Mouse (Mus musculus) T-helper 17 cell (primary cell): Measurements from ENCODE around the gene Tmem131.
"Not testable (repeated sequence)": the region's sequence is repeated elsewhere in the genome, so short reads cannot be mapped to it uniquely, and the experiment has no call there.

Source experiments
- in situ Hi-C, 2 experiments: fragments of 300-600 bp; cut with MboI, MseI; formaldehyde crosslinking; loops; 1 replicate in 1 of 2; 2 replicates in 1 of 2; pipeline ENCODE4 v1.15.1; 2025; ENCODE audit warnings: high pct_unique_total_duplicates in 2 of 2

Tmem131 gene

DNA sequence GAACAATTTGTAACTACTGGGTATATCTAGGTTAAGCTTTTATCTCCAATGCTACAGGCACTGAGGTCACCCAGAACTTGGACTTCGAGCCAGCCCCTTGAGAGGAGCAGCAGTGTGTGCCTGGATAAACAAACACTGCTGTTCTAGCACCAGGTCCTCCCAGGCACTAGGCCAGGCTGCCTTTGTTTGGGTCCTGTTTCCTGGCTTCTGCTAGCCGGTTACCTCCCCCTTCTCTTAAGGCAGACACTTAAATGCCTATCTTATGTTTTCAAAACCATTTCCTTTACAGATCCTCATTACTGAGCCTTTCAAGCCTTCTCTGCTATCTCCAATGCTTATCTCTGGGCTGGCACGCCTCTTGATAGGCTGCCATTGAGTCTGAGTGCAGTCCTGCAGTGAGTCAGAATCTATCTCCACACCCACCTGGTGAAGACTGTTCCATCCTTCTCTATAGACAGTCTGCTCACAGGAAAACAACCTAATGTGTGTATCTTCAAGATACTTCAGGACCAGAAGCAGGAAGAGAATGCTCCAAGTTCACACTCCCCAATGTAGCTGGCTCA, 23.2 kb downstream of the Tmem131 start:
- in situ Hi-C loops: loop anchor here in 1 of 2 experiments (25.0 kb wide), 1 partner anchor 942 kb away; the partner anchor contains the start of genes Lipt1 and Tsga10

DNA sequence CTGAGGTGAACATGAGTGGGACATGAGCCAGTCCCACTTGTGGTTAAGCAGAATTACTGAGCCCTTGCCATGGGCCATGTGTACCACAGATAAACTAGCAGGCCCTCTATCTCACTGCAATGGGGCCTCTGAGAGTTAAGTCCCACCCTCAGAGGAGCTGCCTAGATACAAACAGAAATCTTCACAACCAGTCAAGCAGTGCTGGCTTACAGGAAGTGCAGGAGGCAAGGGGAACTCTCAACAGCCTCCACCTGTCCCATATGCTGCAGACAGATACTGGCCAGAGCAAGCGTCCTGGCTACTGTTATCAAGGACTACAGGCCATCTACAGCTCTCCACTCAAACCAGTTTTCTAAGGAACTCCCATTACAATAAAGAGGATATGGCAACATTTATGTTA, 23.7 kb downstream of the Tmem131 start:
- in situ Hi-C loops: loop anchor here (10.0 to 25.0 kb wide), 2 partner anchors 85 to 943 kb away; partner anchors contain the start of genes Lipt1 (in 1 of the 2) and Tsga10 (in 1 of the 2)

DNA sequence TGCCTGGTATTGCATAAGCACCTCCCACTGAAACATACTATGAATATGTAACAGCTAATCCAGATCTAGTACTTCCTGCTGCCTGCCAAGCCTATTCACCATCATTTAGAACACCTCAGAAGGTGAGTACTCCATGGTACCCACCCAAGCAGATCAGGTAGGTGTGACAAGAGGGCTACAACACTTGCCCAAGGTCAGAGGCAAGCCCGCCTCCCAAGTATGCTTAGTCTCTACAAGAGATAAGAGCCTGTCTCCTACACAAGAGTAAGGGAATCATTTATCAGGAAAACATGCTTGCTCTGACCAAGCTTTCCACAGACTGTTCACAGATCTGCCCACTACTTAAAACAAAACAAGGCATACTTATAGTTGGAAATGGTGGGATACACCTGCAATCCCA, 26.0 kb downstream of the Tmem131 start:
- in situ Hi-C loops: loop anchor here (10.0 to 25.0 kb wide), 2 partner anchors 87 to 945 kb away; partner anchors contain the start of genes Lipt1 (in 1 of the 2) and Tsga10 (in 1 of the 2)

DNA sequence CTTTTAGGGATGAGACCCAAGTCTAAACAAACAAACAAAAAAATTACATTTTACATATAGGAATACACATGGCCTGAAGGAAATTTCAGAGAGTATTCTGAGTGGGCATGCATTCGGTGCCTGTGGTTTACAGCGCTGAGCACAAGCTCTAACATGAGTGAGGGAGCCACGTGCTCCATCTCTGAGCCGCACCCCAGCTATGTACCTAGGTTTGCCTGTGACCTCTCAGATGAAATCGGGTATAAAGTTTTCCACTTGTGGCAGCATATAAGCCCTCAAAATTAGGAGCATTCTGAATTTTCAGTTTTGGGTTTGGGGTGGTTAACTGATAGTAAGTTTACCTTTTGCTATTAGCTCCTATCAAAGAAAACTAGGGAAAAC, 28.3 kb downstream of the Tmem131 start:
- in situ Hi-C loops: loop anchor here (10.0 to 25.0 kb wide), 2 partner anchors 90 to 947 kb away; partner anchors contain the start of genes Lipt1 (in 1 of the 2) and Tsga10 (in 1 of the 2)

DNA sequence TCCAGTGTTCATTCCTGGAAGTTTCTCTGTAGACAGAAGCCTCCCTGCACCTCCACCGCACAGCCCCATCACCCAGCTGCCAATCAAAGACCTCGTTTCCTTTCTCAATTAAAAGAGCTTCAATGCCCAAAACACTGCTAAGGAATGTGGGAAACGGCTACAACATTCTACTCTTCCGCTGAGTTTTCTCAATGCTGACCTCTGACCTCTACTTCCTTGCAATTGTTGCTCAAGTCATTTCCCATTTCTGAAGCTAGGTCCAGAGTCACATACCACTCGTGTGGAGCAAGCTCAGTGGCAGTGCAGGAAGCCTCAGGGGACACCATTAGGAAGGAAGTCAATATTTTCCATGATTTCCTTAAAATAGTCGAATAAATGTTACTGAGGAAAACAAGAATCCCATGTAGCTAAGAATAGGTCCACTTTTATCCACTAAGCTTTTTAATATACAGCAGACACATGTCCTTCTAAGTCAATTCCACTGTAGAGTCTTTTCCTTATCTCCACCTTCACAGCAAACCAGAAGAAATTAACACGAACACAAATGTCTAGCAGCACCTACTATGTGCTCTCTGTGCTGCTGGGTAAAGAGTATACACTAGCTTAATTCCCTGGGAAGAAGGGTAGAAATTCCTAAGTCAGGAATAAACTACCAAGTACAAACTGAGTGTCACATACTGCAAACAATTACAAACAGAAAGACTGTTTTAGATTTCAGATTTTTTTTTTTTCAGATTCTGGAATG, 28.8 kb downstream of the Tmem131 start:
- in situ Hi-C loops: loop anchor here (10.0 to 25.0 kb wide), 2 partner anchors 90 to 948 kb away; partner anchors contain the start of genes Lipt1 (in 1 of the 2) and Tsga10 (in 1 of the 2)

DNA sequence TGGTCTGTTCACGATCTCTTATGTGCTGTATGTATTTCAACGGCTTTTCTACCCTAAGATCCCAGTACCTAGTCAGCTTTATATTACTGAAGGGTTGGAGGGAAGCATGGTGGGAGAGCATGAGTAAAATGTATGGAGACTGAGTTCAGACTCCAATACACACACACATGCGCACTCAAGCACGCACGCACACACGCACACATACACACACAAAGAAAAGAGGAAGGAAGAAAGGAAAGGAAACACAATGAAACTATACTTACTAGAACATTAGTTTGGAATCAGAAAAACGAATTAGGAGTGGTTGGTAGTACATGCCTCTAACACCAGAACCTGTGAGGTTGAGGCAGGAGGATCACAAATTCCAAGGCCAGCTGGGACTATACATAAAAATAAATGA, 29.7 kb downstream of the Tmem131 start:
- in situ Hi-C loops: loop anchor here (10.0 to 25.0 kb wide), 2 partner anchors 91 to 948 kb away; partner anchors contain the start of genes Lipt1 (in 1 of the 2) and Tsga10 (in 1 of the 2)

DNA sequence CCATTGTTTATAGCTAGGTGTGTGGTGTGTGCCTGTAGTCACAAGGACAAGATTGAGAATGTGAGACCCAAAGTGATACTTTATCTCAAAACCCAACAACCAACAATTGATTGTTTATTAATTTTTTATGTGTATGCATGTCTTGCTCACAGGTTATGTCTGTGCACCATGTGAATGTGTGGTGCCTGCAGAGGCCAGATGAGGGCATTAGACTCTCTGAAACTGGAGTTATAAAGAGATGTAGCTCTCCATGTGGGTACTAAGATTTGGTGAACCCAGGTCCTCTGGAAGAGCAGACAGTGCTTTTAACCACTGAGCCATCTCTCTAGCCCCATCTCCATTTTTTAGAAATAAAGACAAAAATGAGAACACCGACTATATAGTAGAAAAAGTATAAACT, 31.2 kb downstream of the Tmem131 start:
- in situ Hi-C loops: loop anchor here (10.0 to 25.0 kb wide), 2 partner anchors 93 to 950 kb away; partner anchors contain the start of genes Lipt1 (in 1 of the 2) and Tsga10 (in 1 of the 2)

DNA sequence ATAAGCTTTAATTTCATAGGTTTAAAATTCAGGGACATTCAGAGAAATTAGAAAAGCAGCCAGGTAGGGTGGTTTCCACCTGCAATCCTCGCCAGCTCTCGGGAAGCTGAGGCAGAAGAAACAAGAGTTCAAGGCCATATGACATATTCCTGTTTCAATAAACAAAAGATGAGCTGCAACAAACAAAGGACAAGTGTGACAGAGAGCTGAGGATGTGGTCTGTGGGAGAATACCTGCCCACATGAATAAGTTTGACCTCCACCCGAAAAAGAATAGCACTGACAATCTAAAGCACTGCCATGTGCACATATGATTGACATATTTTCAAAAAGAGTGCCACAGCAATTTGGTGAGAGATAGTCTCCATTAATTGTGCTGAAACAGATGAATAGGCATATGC, 31.9 kb downstream of the Tmem131 start:
- in situ Hi-C loops: loop anchor here (10.0 to 25.0 kb wide), 2 partner anchors 93 to 951 kb away; partner anchors contain the start of genes Lipt1 (in 1 of the 2) and Tsga10 (in 1 of the 2)

DNA sequence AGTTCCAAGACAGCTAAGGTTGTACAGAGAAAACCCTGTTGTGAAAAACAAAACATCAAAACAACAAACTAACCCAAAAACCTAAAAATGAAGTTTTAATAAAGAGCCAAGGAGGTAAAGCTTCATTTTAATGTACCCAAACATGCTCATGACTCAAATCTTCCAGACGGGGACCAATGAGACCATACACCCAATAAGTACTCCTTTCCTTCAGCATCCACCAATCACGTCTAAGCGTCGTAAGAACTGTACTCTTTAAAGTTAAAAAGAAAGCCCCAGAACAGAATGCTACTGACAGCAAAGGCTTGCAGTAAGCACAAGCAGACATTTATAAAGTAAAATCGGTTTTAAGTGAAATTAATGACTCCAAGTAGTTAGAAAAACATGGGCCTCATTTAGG, 33.1 kb downstream of the Tmem131 start:
- in situ Hi-C loops: loop anchor here (10.0 to 25.0 kb wide), 2 partner anchors 94 to 952 kb away; partner anchors contain the start of genes Lipt1 (in 1 of the 2) and Tsga10 (in 1 of the 2)

DNA sequence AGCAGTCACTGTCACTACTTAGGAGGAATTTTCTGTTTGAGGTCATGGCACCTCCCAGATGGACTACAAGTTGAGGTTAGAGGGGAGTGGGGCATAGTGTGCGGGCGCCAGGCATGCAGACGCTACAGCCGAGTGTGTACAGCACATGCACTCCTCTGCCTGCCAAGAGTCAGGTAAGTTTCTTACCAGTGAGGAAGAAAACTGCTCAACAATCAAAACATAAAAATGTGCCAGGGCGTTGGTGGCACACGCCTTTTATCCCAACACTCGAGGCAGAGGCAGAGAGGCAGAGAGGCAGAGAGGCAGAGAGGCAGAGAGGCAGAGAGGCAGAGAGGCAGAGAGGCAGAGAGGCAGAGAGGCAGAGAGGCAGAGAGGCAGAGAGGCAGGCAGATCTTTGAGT, 33.5 kb downstream of the Tmem131 start:
- in situ Hi-C loops: loop anchor here (5.0 to 25.0 kb wide), 5 partner anchors 95 to 952 kb away; partner anchors contain the start of genes Lipt1 (in 1 of the 2), Tsga10 (in 1 of the 2) and Vwa3b (in 1 of the 2)

DNA sequence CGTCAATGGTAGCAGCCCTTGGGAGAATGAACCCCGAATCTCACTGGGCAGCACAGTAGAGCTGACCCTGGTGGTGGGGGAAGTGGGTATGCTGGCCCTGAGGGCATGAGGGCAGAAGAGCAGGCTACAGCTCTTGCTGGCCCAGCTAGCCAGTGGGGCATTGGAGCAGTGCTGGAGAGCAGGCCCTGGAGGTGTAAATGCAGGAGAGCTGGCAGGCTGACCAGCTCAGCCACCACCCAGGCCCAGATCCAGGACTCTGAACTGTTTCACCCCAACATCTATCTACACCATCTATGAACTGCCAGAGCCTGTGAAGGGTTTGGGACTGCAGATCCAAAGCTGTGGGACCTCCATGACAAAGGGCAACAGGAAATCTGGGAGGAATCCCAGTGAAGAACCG, 38.2 kb downstream of the Tmem131 start:
- in situ Hi-C loops: loop anchor here (5.0 to 25.0 kb wide), 4 partner anchors 120 to 957 kb away; partner anchors contain the start of genes Lipt1 (in 1 of the 2), Tsga10 (in 1 of the 2) and Vwa3b (in 1 of the 2)

DNA sequence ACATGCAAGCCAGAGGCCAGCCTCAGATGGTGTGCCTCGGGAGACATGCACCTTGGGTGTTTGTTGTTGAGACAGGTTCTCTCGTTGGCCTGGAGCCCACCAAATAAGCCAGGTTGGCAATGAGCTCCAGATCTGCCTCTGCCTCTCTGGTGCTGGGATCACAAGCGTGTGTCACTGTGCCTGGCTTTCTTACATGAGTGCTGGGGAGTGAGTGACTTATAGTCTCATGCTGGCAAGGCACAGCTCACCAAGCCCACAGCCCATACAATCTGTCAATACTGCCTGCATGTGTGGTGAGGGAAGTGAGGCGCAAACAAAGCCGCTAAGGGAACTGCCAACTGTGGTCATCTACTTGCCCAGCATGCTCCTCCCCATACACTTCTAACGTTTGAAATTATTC, 39.0 kb downstream of the Tmem131 start:
- in situ Hi-C loops: loop anchor here in 1 of 2 experiments (10.0 to 25.0 kb wide), 3 partner anchors 120 to 958 kb away; partner anchors contain the start of genes Lipt1, Tsga10 and Vwa3b

DNA sequence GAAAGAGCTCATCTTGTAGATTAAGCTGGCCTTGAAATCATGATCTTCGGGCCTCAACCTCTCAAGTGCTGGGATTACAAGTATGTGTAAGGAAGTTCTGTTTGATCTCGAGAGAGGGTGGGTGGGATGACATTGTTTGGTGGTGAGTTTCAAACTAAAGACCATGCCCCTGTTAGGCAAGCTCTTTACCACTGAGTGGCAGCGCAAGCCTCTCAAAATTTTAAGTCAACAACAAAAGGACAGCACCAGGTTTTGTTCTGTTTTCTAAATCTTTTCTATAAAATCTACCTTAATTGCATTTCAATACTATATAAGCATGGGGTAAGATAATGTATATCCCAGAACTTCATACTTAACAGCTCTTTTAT, 39.4 kb downstream of the Tmem131 start:
- in situ Hi-C loops: loop anchor here in 1 of 2 experiments (10.0 to 25.0 kb wide), 3 partner anchors 121 to 958 kb away; partner anchors contain the start of genes Lipt1, Tsga10 and Vwa3b

DNA sequence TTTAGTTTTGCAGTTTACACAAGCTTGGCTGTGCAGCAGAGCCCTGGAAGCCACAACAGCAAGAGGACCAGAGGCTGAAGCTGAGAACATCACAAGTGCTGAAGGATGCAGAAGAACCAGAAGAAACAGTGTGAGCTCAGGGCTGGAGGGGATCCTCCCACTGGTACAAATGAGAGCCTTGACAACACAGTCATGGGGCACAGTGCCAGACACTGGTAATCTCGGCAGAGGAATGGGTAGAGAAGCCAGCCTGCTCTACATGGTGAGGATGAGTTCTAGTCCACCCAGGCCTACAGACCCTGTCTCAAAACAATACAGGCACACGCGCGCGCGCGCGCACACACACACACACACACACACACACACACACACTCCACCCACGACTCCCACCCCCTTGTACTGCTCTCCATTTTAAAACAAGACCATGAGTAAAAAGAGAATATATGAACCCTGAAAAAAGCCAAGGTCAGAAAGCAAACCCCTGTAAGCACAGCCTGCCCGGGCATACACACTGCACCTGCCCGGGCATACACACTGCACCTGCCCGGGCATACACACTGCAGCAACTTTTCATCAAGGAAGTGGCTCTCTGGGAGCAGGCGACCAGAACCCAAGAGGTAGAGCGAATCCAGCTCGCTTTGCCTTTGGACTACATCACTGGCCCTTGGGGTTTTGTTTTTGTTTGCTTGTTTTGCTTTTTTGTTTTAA, 39.9 kb downstream of the Tmem131 start:
- in situ Hi-C loops: loop anchor here in 1 of 2 experiments (10.0 to 25.0 kb wide), 3 partner anchors 121 to 959 kb away; partner anchors contain the start of genes Lipt1, Tsga10 and Vwa3b

DNA sequence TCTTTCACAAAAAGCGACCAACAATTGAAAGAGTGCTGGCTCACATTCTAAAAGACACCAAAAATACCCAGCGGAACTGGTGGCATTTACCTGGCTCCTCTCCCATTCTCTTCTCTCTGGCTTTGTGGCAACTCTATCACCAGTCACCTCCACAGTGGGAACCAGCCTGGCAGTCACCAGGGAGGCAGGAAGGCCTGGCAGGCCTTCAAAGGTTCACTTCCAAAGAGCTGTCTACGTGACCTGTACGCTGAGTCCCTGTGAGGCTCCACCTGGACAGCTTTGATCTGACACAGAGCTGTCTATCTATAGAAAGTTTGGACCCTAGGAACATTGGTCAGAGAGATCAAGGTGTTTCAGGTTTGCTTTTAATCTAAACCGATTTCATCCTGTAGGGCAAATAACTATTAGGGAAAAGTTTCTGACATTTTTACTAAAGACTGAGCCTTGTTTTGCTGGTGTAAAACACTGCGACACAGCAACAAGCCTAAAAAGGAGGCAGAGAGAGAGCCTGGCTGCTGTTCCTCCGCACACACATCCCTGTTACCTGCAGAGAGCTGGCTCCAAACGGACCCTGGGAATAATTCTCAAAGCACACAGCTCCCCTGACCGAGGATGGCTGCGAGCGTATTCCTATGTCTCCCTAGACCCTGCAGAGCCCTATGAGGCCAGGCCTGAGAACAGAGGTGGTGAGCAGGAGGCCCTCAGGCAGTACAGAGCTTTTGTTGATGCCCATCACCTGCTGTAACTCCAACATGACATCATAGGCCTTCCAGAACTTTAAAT, 40.7 kb downstream of the Tmem131 start:
- in situ Hi-C loops: loop anchor here in 1 of 2 experiments (10.0 to 25.0 kb wide), 3 partner anchors 122 to 960 kb away; partner anchors contain the start of genes Lipt1, Tsga10 and Vwa3b

DNA sequence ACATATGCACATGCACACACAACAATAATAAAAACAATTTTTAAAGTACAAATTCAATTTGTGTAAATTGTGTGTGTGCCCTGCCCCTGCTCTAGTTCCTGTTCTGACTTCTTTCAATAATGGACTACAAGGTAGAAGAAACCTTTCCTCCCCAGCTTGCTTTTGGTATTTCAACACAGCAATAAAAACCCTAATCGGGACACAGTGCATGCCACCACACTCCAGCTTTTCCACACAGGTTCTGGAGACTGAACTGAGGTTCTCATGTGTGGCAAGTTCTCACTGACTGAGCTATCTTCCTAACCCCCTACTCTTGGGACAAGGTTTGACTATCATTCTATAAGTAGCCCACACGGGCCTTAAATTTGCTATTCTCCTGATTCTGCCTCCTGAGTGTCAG, 43.8 kb downstream of the Tmem131 start:
- in situ Hi-C loops: loop anchor here in 1 of 2 experiments (10.0 to 25.0 kb wide), 3 partner anchors 125 to 963 kb away; partner anchors contain the start of genes Lipt1, Tsga10 and Vwa3b

DNA sequence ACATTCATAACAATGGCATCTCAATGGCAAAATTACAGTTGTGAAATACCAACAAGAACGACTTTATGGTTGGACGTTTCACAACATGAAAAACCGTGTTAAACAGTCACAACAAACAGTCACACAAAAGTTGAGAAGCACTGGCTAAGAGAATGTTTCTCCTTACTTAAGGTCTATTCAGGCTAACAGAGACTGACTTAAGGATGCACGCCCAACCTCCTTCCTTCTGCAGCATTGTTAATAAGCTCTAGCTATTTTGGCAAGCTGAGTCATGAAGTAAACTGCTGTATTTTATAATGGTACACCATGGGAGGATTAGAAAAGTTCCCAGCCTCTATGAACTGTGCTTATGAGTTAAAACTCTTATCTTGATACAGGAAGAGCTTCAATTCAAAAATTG, 47.0 kb downstream of the Tmem131 start:
- in situ Hi-C loops: no loop called here

DNA sequence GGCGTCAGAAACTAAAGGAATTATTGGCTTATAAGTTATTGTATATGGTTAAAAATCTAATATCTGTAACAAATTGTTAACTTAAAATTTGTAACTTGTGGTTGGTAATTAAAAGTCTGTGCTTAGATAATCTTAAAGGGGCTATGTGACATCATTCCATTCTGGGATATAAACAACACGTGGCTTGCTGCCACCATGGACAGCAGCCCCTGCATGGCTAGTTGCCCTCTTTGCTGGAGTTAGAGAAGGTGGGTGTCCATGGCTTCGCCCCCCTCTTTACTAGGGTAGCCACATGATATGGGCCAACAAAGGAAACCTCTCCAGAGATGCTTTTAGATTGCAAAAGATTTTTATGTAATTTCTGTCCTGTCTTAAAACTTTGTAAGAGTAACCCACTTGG, 48.0 kb downstream of the Tmem131 start:
- in situ Hi-C loops: no loop called here

DNA sequence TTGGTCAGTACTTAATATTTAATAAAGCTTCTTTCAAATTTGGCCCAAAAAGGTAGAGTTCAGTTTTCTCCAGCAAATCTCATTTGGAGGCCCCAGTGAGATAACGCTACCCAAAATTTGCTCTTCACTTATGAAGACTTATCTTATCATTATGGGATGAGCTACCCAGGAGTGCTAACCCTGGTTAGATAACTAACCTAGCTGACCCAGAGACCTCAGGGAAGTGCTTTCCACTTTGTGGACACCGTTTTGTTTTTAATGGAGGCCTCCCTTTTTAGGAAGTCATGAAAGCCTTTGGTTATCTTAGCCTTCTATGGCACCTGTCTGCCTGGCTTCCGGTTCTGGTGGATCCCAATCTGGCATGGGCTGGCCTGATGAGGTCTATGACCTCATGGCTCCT, 49.3 kb downstream of the Tmem131 start:
- in situ Hi-C loops: no loop called here

DNA sequence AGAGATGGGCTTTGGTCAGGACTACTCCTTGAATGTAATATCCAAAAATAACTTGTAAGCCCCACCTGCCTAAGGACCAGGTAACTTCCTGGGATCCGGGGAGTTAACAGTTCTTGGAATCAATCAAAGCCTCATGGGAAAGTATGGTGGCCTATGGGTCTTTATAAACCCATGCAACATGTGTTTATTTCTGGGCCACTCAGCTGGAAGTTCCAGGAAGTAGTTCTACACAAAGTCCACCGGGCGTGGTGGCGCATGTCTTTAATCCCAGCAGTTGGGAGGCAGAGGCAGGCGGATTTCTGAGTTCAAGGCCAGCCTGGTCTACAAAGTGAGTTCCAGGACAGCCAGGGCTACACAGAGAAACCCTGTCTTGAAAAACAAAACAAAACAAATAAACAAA, 49.7 kb downstream of the Tmem131 start:
- in situ Hi-C loops: not testable (repeated sequence)
